Comparison of ENCODE assay signal across 14 mouse cellular contexts in the genomic region with DNA sequence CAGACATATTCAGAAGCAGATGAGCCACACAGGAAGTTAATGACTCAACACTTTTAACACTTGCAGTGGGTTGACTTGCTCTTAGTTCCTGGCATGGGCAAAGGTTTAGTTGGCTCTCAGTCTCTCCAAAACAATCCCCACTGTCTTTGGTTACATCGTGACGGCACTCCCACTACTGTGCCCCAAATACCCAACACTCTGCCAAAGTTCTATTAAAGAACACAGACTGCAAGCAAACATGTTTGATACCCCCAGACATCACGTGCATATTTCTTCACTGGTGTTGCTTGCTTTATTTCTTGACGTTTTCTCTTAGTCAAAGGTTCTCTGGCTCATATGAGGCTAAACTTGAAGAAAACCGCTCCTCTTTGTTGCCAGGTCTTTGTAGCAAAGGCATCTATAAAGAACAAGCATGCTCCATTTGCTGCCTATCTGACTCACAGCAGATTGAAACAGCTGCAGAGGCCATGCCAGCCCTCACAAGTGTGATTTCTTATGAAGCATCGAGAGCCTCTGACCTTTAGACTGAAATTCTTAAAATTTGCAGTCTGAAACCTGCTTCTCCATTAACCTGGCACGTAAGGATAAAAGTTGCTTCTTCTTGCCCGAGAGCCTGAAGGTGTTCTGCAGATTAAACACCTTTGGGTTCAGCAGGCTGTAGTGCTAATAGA.
A peak's percentile ranks its signal among the peaks of the same experiment; 100 is the strongest.
DNase-seq lines count a peak whose midpoint lies in the region; ATAC-seq lines count a peak whose summit lies in the region.
"Had no signal": no experiment of that assay in that cellular context is flagged by ENCODE, and none has a peak within 500 bp of the region (broad histone marks: within the 10 kb centered on the region; RNA-seq: fewer than 3 reads in every experiment).

No protein-coding gene starts in this region.

- no peak overlapping the region for H3K9ac ChIP-seq in kidney, embryonic 15.5 days

- ATAC-seq in kidney, embryonic 15.5 days (replicated peaks; ENCODE audit: low FRiP score) = no peak
- ATAC-seq: lung, postnatal 0 days had no signal

- H3K4me2 ChIP-seq in kidney, embryonic 15.5 days = no peak overlapping the region

- H3K4me1 ChIP-seq in kidney, embryonic 15.5 days = no peaks in the 10 kb centered on the region

- no peaks in the 10 kb centered on the region for H3K27me3 ChIP-seq in kidney, embryonic 15.5 days
- H3K27me3 ChIP-seq: CH12.LX had no signal

- H3K27ac ChIP-seq in kidney, embryonic 15.5 days = no peak overlapping the region

- 75% methylated on average over 8 of the region's 8 CpGs for whole genome bisulfite sequencing in kidney, embryonic 15.5 days

- DNase-seq in frontal cortex, postnatal 36 days (ENCODE audit: low spot score in 2 of 2) = peak; percentile 63 to 68
- DNase-seq in frontal cortex, postnatal 14 days (ENCODE audit: low spot score in 2 of 2) = no peak
- DNase-seq in right cerebral cortex, adult 2 months (ENCODE audit: low spot score in 2 of 2) = peak; percentile 50 to 62
- no peak for DNase-seq in right cerebral cortex, postnatal 4 days
- DNase-seq in layer of hippocampus, postnatal 14 days (ENCODE audit: low spot score in 2 of 2) = peak; percentile 17 to 36
- no peak for DNase-seq in retina, embryonic 14.5 days (ENCODE audit: low spot score)
- DNase-seq in adrenal gland, adult 18-20 months (ENCODE audit: low spot score in 2 of 2) = no peak
- DNase-seq: adrenal gland, postnatal 25 days; heart, postnatal 14 days; thymus, adult 2 months had no signal

- H3K36me3 ChIP-seq in kidney, embryonic 15.5 days = no peaks in the 10 kb centered on the region

- H3K9me3 ChIP-seq in kidney, embryonic 15.5 days (replicated peaks) = no peaks in the 10 kb centered on the region

- no peak overlapping the region for H3K4me3 ChIP-seq in kidney, embryonic 15.5 days (replicated peaks)
- H3K4me3 ChIP-seq: erythroblast, embryonic 14.5 days had no signal

Comparison
In these comparisons a context has a peak if more than half of its experiments do, and no peak if none do; other contexts are left out.
1. DNase-seq: peak in frontal cortex, postnatal 36 days (2 of 2), right cerebral cortex, adult 2 months (2 of 2) and layer of hippocampus, postnatal 14 days (2 of 2); none in frontal cortex, postnatal 14 days (0 of 2), right cerebral cortex, postnatal 4 days (single experiment), retina, embryonic 14.5 days (single experiment) and adrenal gland, adult 18-20 months (0 of 2).